Mouse (Mus musculus) limb, embryonic 11.5 days (tissue): Measurements from ENCODE around the gene Fpr1. TPM values are rescaled to one million over a fixed set of nuclear protein-coding genes. Genes with fewer than 3 reads are reported as not detected.

Experiments
- microRNA counts: library from miRNA; unstranded; fragments of <30 nt; microRNA quantifications from one replicate; lab custom pipeline; 2016
- microRNA-seq: library from miRNA; unstranded; fragments of <30 nt; microRNA quantifications from one replicate; pipeline ENCODE4, GENCODE M21; 2016
- polyA plus RNA-seq: library from polyadenylated mRNA; unstranded; fragments of >200 nt; fragmentation: Nextera tagmentation; extraction: Ambion mirVana; gene quantifications from 2 replicates; pipeline ENCODE4 v1.2.1, GENCODE M21; 2014

The Fpr1 gene
- polyA plus RNA-seq, 1 experiment from 2014 or later, result not detected

MicroRNAs encoded within 50 kb of the gene (microRNA counts, 519-probe panel; counts per million panel counts)
- microRNA mmu-let-7e (lab: Ali Mortazavi, UCI), result 6,084 counts per million, percentile 94 among the panel's probes with 10 or more counts
- 4,347 counts per million, percentile 67 among the panel's probes with 10 or more counts for microRNA mmu-miR-125a-3p (lab: Ali Mortazavi, UCI)
- 6,727 counts per million, percentile 97 among the panel's probes with 10 or more counts for microRNA mmu-miR-125a-5p (lab: Ali Mortazavi, UCI)
- 5,912 counts per million, percentile 94 among the panel's probes with 10 or more counts for microRNA mmu-miR-99b (lab: Ali Mortazavi, UCI)

Small RNA genes lying within 50 kb of the gene (microRNA-seq; reads per million reads assigned to microRNA genes)
- gene Gm25927 (not detected), gene Mir125a (6,676 reads per million, percentile 92 among the genes with 10 or more reads in this experiment), gene Mir99b (30,385 reads per million, percentile 98 among the genes with 10 or more reads in this experiment), gene Mirlet7e (not detected)

Other genes with a start within 250 kb of the Fpr1 start
- gene Vmn2r90, start 180.2 kb downstream of the Fpr1 start, polyA plus RNA-seq, result not detected in 2 replicates
- 35.5 and 39.7 TPM in 2 replicates for gene Spaca6, start 56.8 kb downstream of the Fpr1 start, polyA plus RNA-seq
- gene Has1, start 28.7 kb downstream of the Fpr1 start, polyA plus RNA-seq, result 1.5 and 2.0 TPM in 2 replicates
- gene Fpr2, start 3.9 kb upstream of the Fpr1 start, polyA plus RNA-seq, result not detected in 2 replicates
- gene Fpr3, start 3.9 kb upstream of the Fpr1 start, polyA plus RNA-seq, result not detected in 2 replicates
- not detected in 2 replicates for gene Fpr-rs4, start 137.8 kb upstream of the Fpr1 start, polyA plus RNA-seq
- not detected in 2 replicates for gene Vmn2r124, start 165.5 kb upstream of the Fpr1 start, polyA plus RNA-seq
- not detected in 2 replicates for gene Vmn2r91, start 201.1 kb upstream of the Fpr1 start, polyA plus RNA-seq